Mouse (Mus musculus) E14TG2a.4 (cell line): ENCODE measurements around the gene Ralgps1.
A peak's percentile ranks its signal among the peaks of the same experiment; 100 is the strongest.

Experiments used
- H3K27me3 ChIP-seq: 2 replicates; pipeline ENCODE4 v1.6.1; 2014; ENCODE audit warnings: low read length, control low read depth; ENCODE audit not compliant: insufficient read depth
- H3K36me3 ChIP-seq: 2 replicates; pipeline ENCODE4 v1.6.1; 2014; ENCODE audit warnings: low read length, control low read depth; ENCODE audit not compliant: insufficient read depth
- H3K4me1 ChIP-seq: replicated peaks from 2 replicates; pipeline ENCODE4 v1.6.1; 2014; ENCODE audit warnings: low read depth, low read length, control low read depth
- H3K4me3 ChIP-seq: replicated peaks from 2 replicates; pipeline ENCODE4 v1.5.1; 2014; ENCODE audit warnings: mild to moderate bottlenecking, low read length
- H3K9me3 ChIP-seq: 2 replicates; pipeline ENCODE4 v1.6.1; 2014; ENCODE audit warnings: low read length, control low read depth
- CTCF ChIP-seq: conservative IDR thresholded peaks from 2 replicates; pipeline ENCODE4 v1.5.1; 2014; ENCODE audit warnings: low read length
- NANOG ChIP-seq: IDR thresholded peaks from 2 replicates; pipeline ENCODE4 v1.6.1; 2014; ENCODE audit warnings: borderline replicate concordance, low read length, mixed read lengths
- POU5F1 ChIP-seq: IDR thresholded peaks from 2 replicates; pipeline ENCODE4 v1.6.1; 2014; ENCODE audit warnings: low read length, borderline replicate concordance

Ralgps1 gene

GRCm38 (mm10) chr2:33207069-33207468 lies 164.2 kb downstream of the Ralgps1 start:
- TF ChIP-seq CTCF, result no peak
- TF ChIP-seq POU5F1, result no peak

GRCm38 (mm10) chr2:33205939-33206525 lies 165.3 kb downstream of the Ralgps1 start:
- Histone ChIP-seq H3K4me3 (no peak overlapping the region), H3K9me3 (no peaks in the 10 kb centered on the region), H3K27me3 (no peaks in the 10 kb centered on the region), H3K36me3 (no peaks in the 10 kb centered on the region), H3K4me1 (peaks cover 43% of the 10 kb centered on the region)
- TF ChIP-seq CTCF (no peak), POU5F1 (no peak), NANOG (no peak)

More at GRCm38 (mm10) chr2:33207069-33207468, 164.2 kb downstream of the Ralgps1 start:
- Histone ChIP-seq H3K4me3 (no peak overlapping the region), H3K27me3 (no peaks in the 10 kb centered on the region), H3K36me3 (no peaks in the 10 kb centered on the region), H3K4me1 (peaks cover 38% of the 10 kb centered on the region), H3K9me3 (no peaks in the 10 kb centered on the region)

GRCm38 (mm10) chr2:33204980-33205379 lies 166.3 kb downstream of the Ralgps1 start:
- no peak overlapping the region for H3K4me3 ChIP-seq
- H3K9me3 ChIP-seq, result no peaks in the 10 kb centered on the region
- TF ChIP-seq NANOG (no peak), POU5F1 (no peak), CTCF (no peak)
- H3K27me3 ChIP-seq, result no peaks in the 10 kb centered on the region
- H3K36me3 ChIP-seq, result no peaks in the 10 kb centered on the region
- H3K4me1 ChIP-seq, result peaks cover 47% of the 10 kb centered on the region

GRCm38 (mm10) chr2:33203284-33203683 lies 168.0 kb downstream of the Ralgps1 start:
- TF ChIP-seq POU5F1 (no peak), NANOG (no peak), CTCF (no peak)
- no peaks in the 10 kb centered on the region for H3K27me3 ChIP-seq
- H3K36me3 ChIP-seq, result no peaks in the 10 kb centered on the region; the same call in 1 of the 2 replicates
- peaks cover 39% of the 10 kb centered on the region for H3K4me1 ChIP-seq
- no peak overlapping the region; the same call in 1 of the 2 replicates for H3K4me3 ChIP-seq
- no peaks in the 10 kb centered on the region for H3K9me3 ChIP-seq

- Histone ChIP-seq H3K9me3 (no peaks in the 10 kb centered on the region), H3K4me1 (peaks cover 34% of the 10 kb centered on the region)
- TF ChIP-seq POU5F1, result no peak
- TF ChIP-seq CTCF, result no peak
- TF ChIP-seq NANOG, result no peak
Measured at GRCm38 (mm10) chr2:33200368-33201068, 170.8 kb downstream of the Ralgps1 start.

GRCm38 (mm10) chr2:33189976-33190375 lies 181.3 kb downstream of the Ralgps1 start:
- TF ChIP-seq POU5F1 (no peak), NANOG (no peak), CTCF (no peak)
- Histone ChIP-seq H3K36me3 (no peaks in the 10 kb centered on the region), H3K9me3 (no peaks in the 10 kb centered on the region), H3K4me1 (0 out of 2 replicates have a peak, but pooled peaks cover 11% of the 10 kb centered on the region), H3K4me3 (no peak overlapping the region), H3K27me3 (no peaks in the 10 kb centered on the region)

More at GRCm38 (mm10) chr2:33200368-33201068, 170.8 kb downstream of the Ralgps1 start:
- no peaks in the 10 kb centered on the region for H3K27me3 ChIP-seq
- H3K4me3 ChIP-seq, result peak overlapping the region; percentile 39
- no peaks in the 10 kb centered on the region; the same call in 1 of the 2 replicates for H3K36me3 ChIP-seq

GRCm38 (mm10) chr2:33188925-33189670 lies 182.2 kb downstream of the Ralgps1 start:
- no peaks in the 10 kb centered on the region for H3K27me3 ChIP-seq
- 0 out of 2 replicates have a peak, but pooled peaks cover 11% of the 10 kb centered on the region for H3K4me1 ChIP-seq
- TF ChIP-seq CTCF (no peak), NANOG (no peak), POU5F1 (no peak)
- H3K36me3 ChIP-seq, result no peaks in the 10 kb centered on the region
- H3K9me3 ChIP-seq, result no peaks in the 10 kb centered on the region
- H3K4me3 ChIP-seq, result no peak overlapping the region

GRCm38 (mm10) chr2:33187874-33188273 lies 183.4 kb downstream of the Ralgps1 start:
- 0 out of 2 replicates have a peak, but pooled peaks cover 11% of the 10 kb centered on the region for H3K4me1 ChIP-seq
- H3K27me3 ChIP-seq, result no peaks in the 10 kb centered on the region
- TF ChIP-seq NANOG (no peak), POU5F1 (no peak), CTCF (no peak)
- H3K4me3 ChIP-seq, result no peak overlapping the region
- H3K9me3 ChIP-seq, result no peaks in the 10 kb centered on the region
- no peaks in the 10 kb centered on the region for H3K36me3 ChIP-seq
